Mouse (Mus musculus) heart, postnatal 25 days (tissue): ENCODE measurements at regions not wholly inside any gene's neighbourhood (a gene's known extent, or its start where the extent isn't known, plus 50 kb on each side); places are given as distances from the start of the nearest gene placed in this dataset.
"Not testable (repeated sequence)": the region's sequence is repeated elsewhere in the genome, so short reads cannot be mapped to it uniquely, and the experiment has no call there.

Experiments
- DNase-seq: peaks from one replicate; pipeline ENCODE4 v3.0.0; 2022; ENCODE audit warnings: low spot score
- intact Hi-C: fragments of 180-260 bp; cut with DNase I; formaldehyde crosslinking; loops from one replicate; pipeline ENCODE4 v1.15.1; 2025

- intact Hi-C loops = not testable (repeated sequence)
- DNase-seq = peak; percentile 0
These were observed 61.7 kb downstream of the Gm7951 start for GRCm38 (mm10) chr14:42055451-42055850.
